Mouse (Mus musculus) lung, adult 18-20 months (tissue): Measurements from ENCODE around the gene Dap.

ENCODE experiments used
- DNase-seq, 2 experiments: peaks; one replicate each; pipeline ENCODE4 v3.0.0; 2022; ENCODE audit warnings: mixed read lengths in 2 of 2

The Dap gene

DNA sequence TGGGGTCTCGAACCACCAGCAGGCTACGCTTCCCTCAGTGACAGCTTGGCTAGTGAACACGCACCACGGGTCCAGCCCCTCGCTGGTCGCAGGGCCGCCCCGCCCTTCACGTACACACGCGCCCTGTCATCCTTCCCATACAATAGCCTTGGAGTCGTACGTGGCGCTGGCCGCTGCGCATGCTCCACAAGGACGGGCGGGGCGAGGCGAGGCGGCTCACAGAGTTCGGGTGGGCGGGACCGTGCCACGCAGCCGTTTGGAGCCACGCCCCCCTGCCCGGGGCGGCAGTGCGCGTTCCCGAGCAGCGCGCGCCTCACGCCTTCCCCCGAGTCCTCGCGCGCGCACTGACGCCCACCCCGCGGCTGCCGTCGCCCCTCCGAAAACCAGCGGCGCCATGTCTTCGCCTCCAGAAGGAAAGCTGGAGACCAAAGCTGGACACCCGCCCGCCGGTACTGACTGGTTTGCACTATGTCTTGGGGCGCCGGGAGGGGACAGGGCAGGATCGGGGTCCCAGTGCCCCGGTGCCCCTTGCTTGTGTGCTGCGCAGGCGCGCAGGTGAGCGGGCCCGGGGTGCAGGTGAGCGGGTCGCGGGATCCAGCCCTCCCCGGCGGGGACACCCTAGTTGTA is at the start of gene Dap:
Dap (plus strand) TSS at position 180 of the 627 bp plus-strand sequence.
- peak; percentile 97 to 98 for DNase-seq

DNA sequence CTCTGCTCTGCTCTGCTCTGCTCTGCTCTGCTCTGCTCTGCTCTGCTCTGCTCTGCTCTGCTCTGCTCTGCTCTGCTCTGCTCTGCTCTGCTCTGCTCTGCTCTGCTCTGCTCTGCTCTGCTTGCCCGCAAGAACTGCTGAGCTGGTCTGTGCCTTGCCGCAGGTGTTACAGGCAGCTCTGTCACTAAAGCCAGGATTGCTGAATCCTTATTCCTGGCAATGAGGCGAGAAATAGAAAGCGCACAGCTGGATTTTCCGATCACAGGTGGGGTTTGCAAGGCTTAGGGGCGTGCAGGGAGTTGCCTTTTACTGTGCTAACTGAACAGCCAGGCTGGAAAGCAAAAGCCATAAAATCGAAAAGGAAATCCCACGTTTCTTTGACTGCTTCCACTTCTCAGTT is 47.5 kb upstream of the Dap start:
- DNase-seq, result no peak

DNA sequence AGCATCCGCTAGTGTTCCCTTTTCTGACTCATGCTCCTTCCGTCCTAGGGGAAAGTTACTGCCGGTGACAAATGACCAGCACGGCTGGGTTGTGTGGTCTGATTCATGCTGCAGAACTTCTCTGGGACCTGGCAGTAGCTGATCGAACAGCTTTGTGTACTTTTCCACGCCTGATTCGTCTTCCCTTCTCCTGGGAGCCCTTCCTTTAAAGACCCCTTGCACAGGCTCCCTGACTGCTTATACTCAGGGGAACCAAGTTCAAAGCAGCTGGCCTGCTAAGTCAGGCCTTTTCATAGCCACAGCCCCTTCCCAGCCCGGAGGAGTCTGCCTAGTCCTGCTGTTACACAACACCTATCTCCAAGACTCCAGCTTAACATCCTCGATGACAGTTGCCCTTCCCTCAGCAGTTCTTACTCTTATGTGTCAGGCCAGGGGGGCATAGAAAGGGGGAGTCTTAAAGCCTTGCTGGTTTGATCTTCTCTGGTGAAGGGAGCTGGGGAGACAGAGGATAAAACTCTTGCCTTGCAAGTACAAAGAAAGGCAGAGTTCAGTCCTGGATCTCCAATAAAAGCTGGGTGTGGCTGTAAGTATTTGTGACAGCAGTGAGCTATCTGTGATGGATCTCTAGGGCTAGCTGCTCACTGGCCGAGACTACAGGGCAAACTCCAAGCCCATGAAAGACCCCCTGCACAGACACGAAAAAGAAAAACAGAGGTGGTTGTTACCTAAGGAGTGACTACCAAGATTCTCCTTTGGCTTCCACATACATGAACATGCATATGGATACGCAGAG is 39.3 kb upstream of the Dap start:
- DNase-seq, result no peak

DNA sequence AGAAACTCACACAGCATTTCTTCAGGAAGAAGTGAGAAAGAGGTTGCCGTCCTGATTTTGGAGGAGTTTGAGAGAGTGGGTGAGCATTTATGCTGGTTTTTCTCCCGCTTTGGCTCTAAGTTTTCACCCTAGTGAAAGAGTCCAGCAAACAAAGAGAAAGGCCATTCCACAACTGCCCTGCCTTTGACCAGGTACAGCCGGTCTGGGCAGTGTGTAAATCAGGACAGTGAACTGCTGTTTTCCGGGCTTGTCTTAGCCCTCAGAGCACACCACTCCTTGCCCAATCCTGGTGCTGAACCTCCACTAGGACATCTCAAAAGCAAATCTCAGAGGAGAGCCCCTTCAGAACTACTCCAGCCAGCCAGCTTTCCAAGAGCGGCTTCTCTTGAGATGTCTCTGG is 38.6 kb upstream of the Dap start:
- DNase-seq, result no peak

DNA sequence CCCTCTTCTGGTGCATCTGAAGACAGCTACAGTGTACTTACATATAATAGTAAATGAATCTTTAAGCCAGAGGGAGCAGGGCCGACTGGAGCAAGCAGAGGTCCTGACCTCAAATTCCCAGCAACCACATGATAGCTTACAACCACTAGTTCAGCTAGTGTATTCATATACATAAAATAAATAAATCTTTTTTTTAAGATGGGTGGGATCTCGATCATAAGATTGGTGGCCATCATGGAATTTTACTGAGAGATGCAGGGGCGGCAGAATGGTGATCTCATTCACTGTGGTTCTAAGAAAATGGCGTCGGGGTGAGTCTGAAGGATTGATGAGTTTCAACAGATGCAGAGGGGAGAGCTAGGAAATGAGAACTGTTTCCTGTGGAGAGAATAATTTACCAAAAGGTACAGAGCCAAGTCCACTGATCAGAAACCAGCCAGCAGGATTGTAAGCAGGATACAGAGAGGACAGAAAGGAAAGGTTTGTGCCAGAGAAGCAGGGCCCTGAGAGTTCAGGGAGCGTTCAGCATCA is 37.7 kb upstream of the Dap start:
- no peak for DNase-seq

DNA sequence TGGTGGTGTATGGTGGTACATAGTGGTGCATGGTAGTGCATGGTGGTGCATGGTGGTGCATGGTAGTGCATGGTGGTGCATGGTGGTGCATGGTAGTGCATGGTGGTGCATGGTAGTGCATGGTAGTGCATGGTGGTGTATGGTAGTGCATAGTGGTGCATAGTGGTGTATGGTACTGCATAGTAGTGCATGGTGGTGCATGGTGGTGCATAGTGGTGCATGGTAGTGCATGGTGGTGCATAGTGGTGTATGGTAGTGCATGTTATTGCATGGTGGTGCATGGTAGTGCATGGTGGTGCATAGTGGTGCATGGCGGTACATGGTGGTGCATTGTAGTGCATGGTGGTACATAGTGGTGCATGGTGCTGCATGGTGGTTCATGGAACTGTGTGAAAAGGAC is 31.6 kb upstream of the Dap start:
- DNase-seq, result no peak

DNA sequence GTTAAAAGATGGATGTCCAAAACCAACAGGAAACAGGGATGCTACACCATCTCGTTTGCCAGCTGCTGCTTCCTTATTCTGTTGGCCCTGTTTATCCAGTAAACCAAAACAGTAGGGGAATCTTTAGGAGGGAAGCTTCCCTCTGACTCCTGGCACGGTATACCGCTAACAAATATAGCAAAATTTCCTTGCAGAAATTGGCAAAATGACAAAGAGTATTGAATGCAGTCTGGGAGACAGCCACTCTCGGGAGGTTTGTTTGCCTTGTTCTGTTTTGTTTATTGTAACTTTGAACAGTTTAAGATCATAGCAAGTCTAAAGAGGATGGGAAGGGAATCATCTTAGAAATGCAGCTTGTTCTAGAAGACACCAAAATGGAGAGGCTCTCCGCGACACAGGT is 28.3 kb upstream of the Dap start:
- no peak for DNase-seq

DNA sequence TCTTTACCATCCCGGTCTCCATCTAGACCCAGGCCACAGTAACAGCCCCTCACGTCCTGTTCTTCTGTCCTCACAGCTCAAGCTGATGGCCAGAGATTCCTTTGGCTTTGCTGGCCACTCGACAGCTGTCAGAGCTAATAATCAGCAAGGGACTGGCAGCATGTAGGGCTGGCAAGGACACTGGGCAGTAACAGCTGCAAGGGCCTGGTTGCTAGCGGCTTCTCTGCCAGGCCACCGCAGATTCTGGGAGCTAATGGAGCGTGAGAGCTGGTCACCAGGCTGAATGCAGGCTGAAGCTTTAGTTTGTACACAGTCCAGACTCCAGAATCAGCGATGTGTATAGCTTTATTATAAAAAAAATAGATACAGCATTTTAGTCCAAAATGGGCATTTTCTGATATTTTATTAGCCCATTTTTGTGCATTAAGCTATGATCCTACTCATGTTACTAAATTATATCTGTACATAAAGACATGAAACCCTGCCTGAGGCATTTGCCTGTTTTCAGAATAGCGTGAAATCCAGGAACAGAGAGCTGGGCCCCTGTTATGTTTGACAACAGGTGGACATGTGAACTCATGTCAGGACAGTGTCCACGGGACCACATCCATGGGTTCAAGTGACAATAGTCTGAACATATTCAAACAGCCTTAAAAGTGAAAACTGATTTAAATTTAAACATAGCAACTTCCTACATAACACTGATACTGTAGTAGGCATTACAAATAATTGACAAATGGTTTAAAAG is 16.6 kb upstream of the Dap start:
- no peak for DNase-seq

DNA sequence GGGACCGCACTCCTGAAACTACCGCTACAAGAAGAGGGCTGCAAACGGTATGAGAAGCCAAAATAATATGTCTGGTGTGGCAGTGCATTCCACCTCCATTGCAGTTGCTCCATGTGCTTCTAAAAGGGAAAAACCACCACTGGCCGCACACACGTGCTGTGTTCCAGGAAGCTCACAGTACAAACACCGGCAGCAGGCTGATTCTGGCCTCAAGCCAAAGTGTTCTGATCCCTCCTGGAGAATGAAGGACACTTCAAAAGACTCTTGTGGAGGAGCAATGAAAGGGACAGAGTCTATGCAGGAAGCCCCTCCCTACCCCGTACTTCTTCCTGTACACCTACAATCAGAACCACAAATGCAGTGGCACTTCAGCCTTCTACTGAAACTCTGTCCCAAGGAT is 12.2 kb upstream of the Dap start:
- DNase-seq, result peak; percentile 66 to 81

DNA sequence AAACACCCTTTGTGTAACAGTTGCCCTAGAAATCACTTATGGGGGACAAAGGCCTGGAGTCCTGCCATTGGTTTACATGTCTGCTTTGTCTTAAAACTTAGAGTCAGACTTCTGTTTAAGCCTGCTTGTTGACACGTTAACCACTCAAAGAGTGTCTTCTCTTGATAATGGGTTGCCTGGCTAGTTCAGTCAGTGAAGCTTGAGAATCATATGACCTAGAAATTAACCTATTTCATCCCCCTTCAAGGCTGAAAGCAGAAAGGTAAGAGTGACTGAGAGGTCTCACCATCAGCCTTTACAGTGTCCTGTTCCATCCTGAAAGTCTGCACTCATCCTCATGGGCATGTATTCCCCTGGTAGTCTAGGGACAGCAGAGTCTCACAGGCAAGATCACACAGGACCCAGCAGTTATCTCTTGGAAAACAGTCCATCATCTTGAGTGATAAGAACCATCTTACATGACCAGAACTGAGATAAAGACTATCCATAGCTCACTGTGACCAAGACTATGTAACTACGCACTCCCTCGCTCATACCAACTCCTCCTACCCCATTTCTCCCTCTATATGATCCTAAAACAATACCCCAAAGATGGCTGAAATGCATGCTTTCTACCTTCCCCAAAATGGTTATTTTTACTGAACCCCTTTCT is 10.4 kb upstream of the Dap start:
- no peak for DNase-seq

DNA sequence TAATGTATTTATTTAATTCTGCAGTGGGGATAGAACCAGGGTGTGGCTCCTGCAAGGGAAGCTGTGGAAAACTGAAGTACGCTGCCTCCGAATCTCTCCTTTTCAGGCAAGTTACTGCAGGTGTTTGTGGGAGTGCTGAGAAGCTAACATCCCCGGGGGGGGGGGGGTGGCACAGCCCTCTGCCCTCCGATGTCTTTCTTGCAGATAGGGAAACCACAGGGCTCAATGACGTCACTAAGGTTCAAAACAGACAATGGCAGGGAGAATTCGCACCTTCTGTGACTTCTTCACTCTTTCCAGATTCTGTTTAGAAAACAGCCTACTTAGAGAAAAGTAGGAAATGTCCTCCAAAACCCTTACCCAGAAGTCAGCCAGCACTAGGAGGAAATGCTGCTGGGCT is 1.9 kb upstream of the Dap start:
- DNase-seq, result no peak

DNA sequence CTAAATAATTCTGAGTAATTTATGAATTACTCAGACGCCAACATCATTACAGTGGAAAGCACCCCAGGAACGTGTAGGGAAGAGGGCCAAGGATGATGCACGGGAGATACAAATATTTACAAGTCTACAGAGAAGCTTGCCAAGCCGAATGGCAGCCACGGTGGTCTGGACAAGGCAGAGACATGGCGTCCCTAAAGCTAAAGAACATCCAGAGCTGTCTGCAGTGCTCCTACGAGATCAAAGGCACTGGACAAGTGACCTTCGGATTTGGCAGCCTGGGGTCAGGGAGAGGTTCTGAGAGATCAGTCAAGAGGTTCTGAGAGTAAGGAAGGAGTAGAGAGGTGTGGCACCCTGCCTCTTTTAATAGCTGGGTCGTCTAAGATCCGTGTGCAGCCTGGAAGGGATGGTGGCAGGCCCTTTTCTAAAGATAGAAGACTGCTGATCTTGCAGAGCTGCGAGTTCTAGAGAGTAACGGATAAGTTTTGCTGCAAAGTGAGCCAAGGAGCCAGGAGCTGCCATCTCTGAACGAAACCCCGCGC is 449 bp upstream of the Dap start:
- no peak for DNase-seq

DNA sequence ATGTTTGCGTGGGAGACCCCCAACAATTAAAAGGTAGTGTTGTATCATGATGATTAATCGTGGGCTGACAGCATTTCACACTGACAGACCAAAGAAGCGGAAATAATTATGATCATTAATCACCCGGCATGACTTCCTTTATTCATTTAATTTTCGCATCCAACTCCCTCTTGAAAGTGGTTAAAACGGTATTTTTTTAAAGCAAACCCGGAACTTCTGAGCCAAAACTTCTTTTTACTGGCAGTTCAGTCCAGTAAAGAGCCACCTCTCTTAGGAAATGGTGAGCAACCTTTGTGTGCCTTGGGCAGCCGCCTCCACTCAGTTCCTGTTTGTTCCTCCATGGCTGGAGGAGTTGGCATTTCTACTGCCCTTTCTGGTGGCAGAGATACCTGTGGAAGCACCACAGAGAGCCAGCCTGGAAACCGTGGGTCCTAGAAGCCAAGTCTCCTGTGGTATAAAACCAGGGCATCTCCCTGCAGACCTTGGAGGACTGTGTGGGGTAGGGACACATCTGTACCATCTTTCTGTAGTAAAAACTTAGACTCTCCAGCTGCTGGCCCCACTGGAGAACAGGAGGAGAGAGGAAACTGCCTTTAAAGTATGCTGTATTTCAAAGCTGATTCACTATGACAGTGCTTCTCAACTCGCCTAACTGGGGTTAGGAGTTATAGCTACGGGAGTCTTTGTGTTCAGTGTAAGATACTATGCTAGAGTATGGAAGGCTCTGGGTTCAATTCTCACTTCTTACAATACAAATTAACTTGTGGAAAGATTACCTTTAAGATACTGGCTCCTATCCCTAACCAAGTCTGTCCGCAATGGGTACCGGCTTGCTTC is 910 bp downstream of the Dap start:
- DNase-seq, result peak; percentile 42 to 43

DNA sequence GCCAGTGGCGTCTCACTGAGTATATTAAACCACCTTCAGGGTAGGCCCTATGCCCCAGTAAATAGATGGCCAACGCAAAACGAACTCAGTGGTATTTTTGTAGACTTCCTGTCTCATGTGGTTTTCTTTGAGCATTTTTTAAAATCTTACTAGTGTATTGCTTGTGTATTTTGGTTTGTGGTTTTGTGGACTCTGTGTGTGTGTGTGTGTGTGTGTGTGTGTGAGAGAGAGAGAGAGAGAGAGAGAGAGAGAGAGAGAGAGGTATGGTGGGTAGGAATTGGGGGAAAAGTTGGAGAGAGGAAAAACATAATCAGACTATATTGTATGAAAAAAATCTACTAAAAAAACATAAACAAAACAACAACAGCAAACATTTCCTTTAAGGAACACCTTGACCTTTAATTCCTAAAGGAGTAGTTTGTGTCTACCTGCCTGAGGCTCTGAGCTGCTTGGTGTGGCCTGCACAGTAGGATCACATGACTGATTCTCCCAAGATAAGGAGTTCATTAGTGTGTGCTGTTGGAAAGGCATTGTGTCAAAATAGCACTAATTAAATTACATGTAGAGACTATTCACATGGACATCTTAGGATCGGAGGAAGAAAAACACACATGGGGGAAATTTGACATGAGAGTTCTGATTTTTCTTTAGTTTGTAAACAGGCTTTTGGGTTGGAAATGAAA is 1.7 kb downstream of the Dap start:
- no peak for DNase-seq

DNA sequence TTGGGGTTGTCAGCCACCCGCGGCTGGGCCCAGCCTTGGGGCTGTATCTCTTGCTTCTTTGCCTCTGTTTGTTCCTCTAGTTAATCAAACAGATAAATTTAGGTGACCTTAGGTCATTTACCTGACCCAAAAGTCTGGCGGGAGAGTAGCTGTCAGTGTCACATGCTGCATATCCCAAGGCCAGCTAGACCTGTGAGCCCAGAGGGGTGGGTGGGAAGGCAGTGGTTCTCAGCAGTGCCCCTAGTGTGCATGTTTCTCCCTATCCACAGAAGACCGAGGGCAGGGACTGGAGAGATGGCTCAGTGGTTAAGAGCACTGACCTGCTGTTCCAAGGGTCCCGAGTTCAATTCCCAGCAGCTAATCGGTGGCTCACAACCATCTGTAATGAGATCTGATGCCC is 2.4 kb downstream of the Dap start:
- no peak for DNase-seq

DNA sequence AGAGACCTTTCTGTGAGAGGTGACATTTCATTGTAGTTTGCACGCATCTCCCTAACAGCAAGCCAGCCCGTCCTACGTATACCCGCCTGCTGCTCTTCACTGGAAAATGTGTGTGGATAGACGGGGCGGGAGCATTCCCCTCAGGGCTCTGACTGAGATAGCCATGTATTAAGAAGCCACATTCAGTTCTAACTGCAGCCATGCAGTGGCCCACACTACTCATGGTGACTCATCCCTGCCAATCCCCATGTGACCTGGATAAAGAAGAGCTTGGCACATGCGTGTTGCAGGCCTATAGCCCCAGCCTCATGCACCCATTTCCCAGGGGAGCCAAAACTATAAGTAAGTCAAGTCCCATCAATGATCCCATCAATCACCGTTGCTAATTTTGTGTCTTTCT is 3.7 kb downstream of the Dap start:
- no peak for DNase-seq

DNA sequence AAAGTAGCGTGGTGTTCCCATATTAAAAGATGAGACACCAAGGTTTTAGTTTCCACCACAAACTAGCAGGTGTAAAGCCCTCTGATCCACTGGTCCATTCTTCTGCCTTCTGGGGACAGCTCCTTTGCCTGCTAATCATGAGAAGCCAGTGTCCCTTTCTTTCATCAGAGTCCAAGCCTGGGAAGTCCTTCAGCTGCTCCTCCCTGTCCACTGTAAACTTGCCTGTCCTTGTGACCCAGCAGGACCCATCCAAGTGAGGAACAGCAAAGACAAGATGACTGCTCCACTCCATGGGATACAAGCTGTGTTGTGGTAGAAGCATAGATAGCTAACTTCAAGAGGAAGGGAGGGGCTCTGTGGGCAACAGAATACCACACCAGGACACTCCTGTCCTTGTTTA is 8.9 kb downstream of the Dap start:
- no peak for DNase-seq

DNA sequence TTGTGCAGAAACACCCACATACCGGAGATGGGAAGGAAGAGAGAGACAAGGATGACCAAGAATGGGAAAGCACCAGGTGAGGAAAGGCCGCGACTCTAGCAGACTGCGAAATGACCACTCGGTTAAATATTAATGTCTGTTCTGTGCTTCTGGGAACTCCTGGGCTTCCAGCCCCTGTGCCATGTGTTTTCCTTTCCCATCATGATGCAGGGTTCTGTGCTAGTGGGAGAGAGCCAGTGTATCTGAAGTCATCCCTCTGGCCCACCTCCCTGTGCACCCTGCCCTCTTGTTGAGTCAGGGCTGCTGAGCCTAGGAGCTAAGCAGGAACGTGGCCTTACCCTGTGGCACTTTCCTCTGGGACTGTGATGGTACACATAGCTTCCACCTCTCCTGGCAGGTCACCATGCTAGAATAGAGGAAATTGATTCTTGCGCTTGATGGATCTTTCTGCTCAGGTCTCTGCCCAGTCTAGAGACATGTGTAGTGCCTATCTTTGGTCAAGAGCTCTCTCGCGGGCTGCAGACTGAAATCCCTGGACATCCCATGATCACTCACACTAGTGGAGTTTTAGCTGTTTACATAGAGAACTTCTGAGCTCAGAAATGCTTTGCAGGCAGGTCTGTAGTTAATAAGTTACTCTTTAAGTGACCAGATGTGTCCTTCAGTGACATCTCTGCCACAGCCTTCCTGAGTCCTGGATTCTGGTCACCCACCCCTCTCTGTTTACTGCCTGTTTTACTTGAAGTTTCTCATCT is 11.9 kb downstream of the Dap start:
- DNase-seq, result no peak

DNA sequence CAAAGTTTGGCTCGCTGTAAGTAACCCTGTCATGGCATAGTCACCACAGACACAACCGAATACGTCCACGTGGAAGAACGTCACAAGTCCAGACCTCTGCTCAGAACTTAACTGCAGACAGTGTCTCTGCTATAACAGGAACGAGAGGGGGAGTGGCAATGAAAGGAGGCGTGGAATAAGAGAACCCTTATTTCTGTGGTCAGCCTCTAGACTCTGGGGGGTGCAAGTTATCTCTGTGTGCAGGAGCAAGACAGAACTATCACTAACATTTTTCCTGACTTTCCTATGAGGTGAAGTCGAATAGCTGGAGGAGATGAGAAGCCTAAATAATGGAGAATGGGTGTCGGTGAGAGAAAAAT is 12.4 kb downstream of the Dap start:
- DNase-seq, result no peak

DNA sequence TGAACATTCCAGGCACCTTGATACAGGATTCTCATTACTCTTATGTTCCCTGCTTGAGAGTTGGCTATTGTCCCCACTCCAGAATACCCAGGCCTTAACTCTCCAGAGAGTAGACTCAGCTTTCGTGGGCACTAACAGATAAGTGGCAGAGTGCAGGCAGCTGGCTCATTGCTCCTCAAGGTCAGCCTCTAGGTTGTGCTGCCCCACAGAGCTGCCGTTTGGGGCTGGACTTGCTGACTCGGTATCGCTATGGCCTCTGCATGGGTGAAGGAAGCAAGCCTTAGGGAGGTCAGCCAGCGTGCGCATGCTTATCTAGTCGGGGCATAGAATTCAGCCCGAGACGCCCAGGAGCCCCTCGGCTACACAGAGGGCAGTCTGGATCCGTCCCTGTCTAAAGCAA is 13.3 kb downstream of the Dap start:
- no peak for DNase-seq

DNA sequence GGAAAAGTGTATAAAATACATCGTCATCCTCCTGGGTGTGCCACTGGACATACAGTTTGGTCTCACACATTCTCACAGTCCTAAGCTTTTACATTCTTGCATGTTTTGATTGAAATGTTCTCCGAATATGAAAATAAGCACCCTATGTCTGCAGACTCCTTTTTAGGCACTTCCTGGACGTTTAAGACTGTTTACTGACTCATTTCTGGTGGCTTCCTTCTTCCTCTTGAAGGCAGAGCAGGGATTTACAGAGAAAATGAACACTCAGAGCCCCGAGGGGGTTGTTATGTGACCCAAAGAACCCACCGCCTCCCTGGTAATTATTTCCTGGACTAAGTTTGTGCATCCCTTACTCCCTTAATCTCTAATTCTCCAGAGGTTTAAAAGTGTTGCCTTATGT is 13.8 kb downstream of the Dap start:
- no peak for DNase-seq
